Mouse (Mus musculus): ENCODE measurements at regions not wholly inside any gene's neighbourhood (a gene's known extent, or its start where the extent isn't known, plus 50 kb on each side); places are given as distances from the start of the nearest gene placed in this dataset.

DNA sequence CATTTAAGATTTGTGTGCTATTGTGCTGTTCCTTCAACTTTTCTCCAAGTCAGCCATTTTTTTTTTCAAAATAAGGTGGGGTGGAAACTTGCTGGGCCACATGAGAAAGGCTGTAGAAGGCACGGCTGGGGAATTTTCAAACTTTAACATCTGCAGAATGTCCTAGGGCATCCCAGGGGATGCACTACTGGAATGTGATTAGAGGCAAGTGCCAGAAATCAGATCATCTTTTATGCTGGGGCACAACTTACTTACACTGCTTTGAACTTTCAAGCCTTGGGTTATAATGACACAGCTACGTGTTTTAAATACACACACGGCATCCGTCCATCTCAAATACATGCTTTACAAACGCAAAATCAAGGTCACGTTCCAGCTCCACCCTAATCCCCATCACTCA, 463.0 kb downstream of the Pik3r1 start:
- in situ Hi-C loops (cut with MboI; ENCODE audit: low pct_ligation_motif_present, low pct_unique_long_range_greater_than_20kb, low sequenced_read_pairs) = no loop called here

GRCm38 (mm10) chr13:101301361-101301760, 466.7 kb downstream of the Pik3r1 start:
- Histone ChIP-seq H3K27me3 (replicated peaks) (no peaks in the 10 kb centered on the region), H3K9ac (ENCODE audit: insufficient read depth, low read depth) (no peak overlapping the region), H3K36me3 (replicated peaks in 1 of 2; ENCODE audit: control insufficient read depth in 1 of 2, insufficient read depth in 1 of 2, low read length in 1 of 2) (no peaks in the 10 kb centered on the region), H3K79me2 (replicated peaks; ENCODE audit: control insufficient read depth, extremely low read depth, insufficient read depth, poor library complexity, severe bottlenecking) (no peaks in the 10 kb centered on the region), H3K4me1 (ENCODE audit: control insufficient read depth in 1 of 2, insufficient read depth in 2 of 2) (no peaks in the 10 kb centered on the region), H3K9me3 (replicated peaks; ENCODE audit: low read length) (no peaks in the 10 kb centered on the region), H3K4me2 (ENCODE audit: insufficient read depth, low read depth, poor library complexity, severe bottlenecking) (no peak overlapping the region), H3K4me3 (replicated peaks in 1 of 3; ENCODE audit: low read depth in 2 of 3, low read length in 2 of 3, poor library complexity in 1 of 3) (no peak overlapping the region), H3K27ac (ENCODE audit: insufficient read depth, low read depth) (no peak overlapping the region)
- no peak for DNase-seq (ENCODE audit: extremely low read depth)
- in situ Hi-C loops (cut with MboI; ENCODE audit: low pct_ligation_motif_present, low pct_unique_long_range_greater_than_20kb, low sequenced_read_pairs) = no loop called here
- TF ChIP-seq RAD21 (IDR thresholded peaks at IDR 0.05; ENCODE audit: low read depth, low read length) (no peak), POLR2A (IDR thresholded peaks at IDR 0.05; ENCODE audit: low read depth, low read length) (no peak), ELF1 (IDR thresholded peaks at IDR 0.05; ENCODE audit: low read depth, low read length) (no peak), JUN (IDR thresholded peaks at IDR 0.05; ENCODE audit: insufficient read depth, low read depth, low read length) (no peak), ZMIZ1 (IDR thresholded peaks at IDR 0.05; ENCODE audit: low read depth, low read length) (no peak), ZC3H11A (IDR thresholded peaks at IDR 0.05; ENCODE audit: low read depth, low read length) (no peak), JUND (conservative IDR thresholded peaks at IDR 0.05; ENCODE audit: low read depth, low read length) (no peak), MAX (IDR thresholded peaks at IDR 0.05; ENCODE audit: low read length) (no peak), MAZ (IDR thresholded peaks at IDR 0.05; ENCODE audit: low read depth, low read length) (no peak), CHD1 (IDR thresholded peaks at IDR 0.05; ENCODE audit: low read depth, low read length) (no peak), USF1 (IDR thresholded peaks at IDR 0.05; ENCODE audit: low read depth, low read length) (no peak), HCFC1 (IDR thresholded peaks at IDR 0.05; ENCODE audit: low read depth, low read length) (no peak), MYC (IDR thresholded peaks at IDR 0.05; ENCODE audit: low read depth, low read length) (no peak), SIN3A (IDR thresholded peaks at IDR 0.05; ENCODE audit: low read length) (no peak), UBTF (IDR thresholded peaks at IDR 0.05; ENCODE audit: low read depth, low read length) (no peak), TCF12 (IDR thresholded peaks at IDR 0.05; ENCODE audit: low read depth, low read length) (no peak)
- dilution Hi-C loops (cut with MboI; ENCODE audit: extremely low pct_ligation_motif_present, extremely low pct_unique_long_range_greater_than_20kb, low sequenced_read_pairs) = no loop called here

More for the DNA sequence above, 463.0 kb downstream of the Pik3r1 start:
- Histone ChIP-seq H3K4me3 (replicated peaks in 1 of 3; ENCODE audit: low read depth in 2 of 3, low read length in 2 of 3, poor library complexity in 1 of 3) (no peak overlapping the region), H3K27me3 (replicated peaks) (no peaks in the 10 kb centered on the region), H3K36me3 (replicated peaks in 1 of 2; ENCODE audit: control insufficient read depth in 1 of 2, insufficient read depth in 1 of 2, low read length in 1 of 2) (no peaks in the 10 kb centered on the region), H3K4me1 (ENCODE audit: control insufficient read depth in 1 of 2, insufficient read depth in 2 of 2) (no peaks in the 10 kb centered on the region), H3K9ac (ENCODE audit: insufficient read depth, low read depth) (no peak overlapping the region), H3K9me3 (replicated peaks; ENCODE audit: low read length) (no peaks in the 10 kb centered on the region), H3K4me2 (ENCODE audit: insufficient read depth, low read depth, poor library complexity, severe bottlenecking) (no peak overlapping the region), H3K79me2 (replicated peaks; ENCODE audit: control insufficient read depth, extremely low read depth, insufficient read depth, poor library complexity, severe bottlenecking) (no peaks in the 10 kb centered on the region), H3K27ac (ENCODE audit: insufficient read depth, low read depth) (no peak overlapping the region)
- TF ChIP-seq BHLHE40 (IDR thresholded peaks at IDR 0.05; ENCODE audit: low read depth, low read length) (no peak), ZNF384 (IDR thresholded peaks at IDR 0.05; ENCODE audit: low read depth, low read length) (no peak), ELF1 (IDR thresholded peaks at IDR 0.05; ENCODE audit: low read depth, low read length) (no peak), ZMIZ1 (IDR thresholded peaks at IDR 0.05; ENCODE audit: low read depth, low read length) (no peak), MEF2A (IDR thresholded peaks at IDR 0.05; ENCODE audit: borderline replicate concordance, low read depth, low read length) (no peak)
- dilution Hi-C loops (cut with MboI; ENCODE audit: extremely low pct_ligation_motif_present, extremely low pct_unique_long_range_greater_than_20kb, low sequenced_read_pairs) = no loop called here
- no peak for DNase-seq (ENCODE audit: extremely low read depth)

Data from CH12.LX (cell line).